Mouse (Mus musculus): Measurements from ENCODE around the gene Tgoln1. TPM values are rescaled to one million over a fixed set of nuclear protein-coding genes. Genes with fewer than 3 reads are reported as not detected.

Gene Tgoln1
- polyA plus RNA-seq, 1 experiment from 2014 or later = 22.7 TPM

- H3K4me3 ChIP-seq = no peak overlapping the region
- H3K27ac ChIP-seq = no peak overlapping the region
- H3K4me1 ChIP-seq (replicated peaks) = peaks cover 10% of the 10 kb centered on the region
- H3K4me2 ChIP-seq = no peak overlapping the region
- H3K9ac ChIP-seq = peak overlapping the region; percentile 24; the same call in 1 of the 2 replicates
- H3K36me3 ChIP-seq = peaks cover 7% of the 10 kb centered on the region; the same call in 1 of the 2 replicates
- no peaks in the 10 kb centered on the region for H3K9me3 ChIP-seq (replicated peaks)
- H3K27me3 ChIP-seq = no peaks in the 10 kb centered on the region
- WGBS = 2% methylated on average over 4 of the region's 4 CpGs
- ATAC-seq (replicated peaks; ENCODE audit: insufficient number of reproducible peaks, insufficient read depth, low FRiP score, low read depth) = peak; percentile 74
Observed at GRCm38 (mm10) chr6:72566044-72566443, 50.8 kb downstream of the Tgoln1 start.

DNA sequence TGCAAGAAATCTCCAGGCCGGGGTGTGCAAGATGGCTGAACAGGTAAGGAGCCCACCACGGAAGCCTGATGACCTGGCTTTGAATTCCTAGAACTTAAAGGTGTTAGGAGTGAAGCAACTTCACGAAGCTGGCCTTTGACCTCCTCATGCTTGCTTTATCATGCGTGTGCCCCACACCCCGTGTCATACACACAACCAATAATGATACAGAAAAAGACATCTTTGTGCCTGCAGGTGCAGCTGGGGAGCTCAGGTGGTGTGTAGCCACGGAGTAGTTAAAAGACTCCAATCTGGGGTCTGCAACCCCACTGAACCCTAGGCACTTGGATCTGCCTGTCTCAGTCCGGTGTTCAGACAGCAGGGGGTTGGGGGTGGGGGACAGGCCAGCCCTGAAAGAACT lies 51.3 kb downstream of the Tgoln1 start:
- peaks cover 10% of the 10 kb centered on the region for H3K4me1 ChIP-seq (replicated peaks)
- no peak overlapping the region for H3K4me2 ChIP-seq
- WGBS = 78% methylated on average over 7 of the region's 7 CpGs
- 0 out of 2 replicates have a peak overlapping the region, but pooled peaks have one; percentile 24 for H3K9ac ChIP-seq
- peaks cover 7% of the 10 kb centered on the region; the same call in 1 of the 2 replicates for H3K36me3 ChIP-seq
- no peak; the same call in 1 of the 2 replicates for ATAC-seq (replicated peaks; ENCODE audit: insufficient number of reproducible peaks, insufficient read depth, low FRiP score, low read depth)
- H3K4me3 ChIP-seq = no peak overlapping the region
- H3K27me3 ChIP-seq = no peaks in the 10 kb centered on the region
- no peaks in the 10 kb centered on the region for H3K9me3 ChIP-seq (replicated peaks)
- H3K27ac ChIP-seq = no peak overlapping the region

DNA sequence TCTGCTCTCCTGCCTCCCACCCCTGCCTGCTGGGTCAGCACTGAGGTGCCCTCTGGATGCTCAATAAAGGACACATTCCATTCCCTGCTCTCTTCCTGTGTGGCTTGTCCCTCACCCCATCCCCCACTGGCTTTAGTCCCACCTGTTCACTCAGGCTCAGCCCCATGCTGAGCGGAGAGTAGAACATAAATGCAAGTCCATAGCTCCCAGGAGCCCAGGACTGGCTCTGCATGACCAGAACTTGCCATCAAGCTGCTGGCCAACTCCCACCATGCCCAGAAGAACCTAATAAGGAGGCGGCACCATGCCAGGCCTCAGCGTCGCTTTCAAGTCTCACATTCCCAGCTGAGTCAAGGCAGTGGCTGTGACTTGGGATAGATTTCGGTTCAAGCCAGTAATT lies 53.9 kb downstream of the Tgoln1 start:
- 81% methylated on average over 5 of the region's 5 CpGs for WGBS
- Histone ChIP-seq H3K27ac (no peak overlapping the region), H3K9ac (no peak overlapping the region), H3K4me2 (no peak overlapping the region), H3K36me3 (peaks cover under 1% of the 10 kb centered on the region; the same call in 1 of the 2 replicates), H3K9me3 (replicated peaks) (no peaks in the 10 kb centered on the region), H3K27me3 (no peaks in the 10 kb centered on the region), H3K4me1 (replicated peaks) (peaks cover 10% of the 10 kb centered on the region), H3K4me3 (no peak overlapping the region)
- no peak for ATAC-seq (replicated peaks; ENCODE audit: insufficient number of reproducible peaks, insufficient read depth, low FRiP score, low read depth)

GRCm38 (mm10) chr6:72562486-72562885 lies 54.3 kb downstream of the Tgoln1 start:
- Histone ChIP-seq H3K27ac (no peak overlapping the region), H3K9ac (no peak overlapping the region)
- no peak for ATAC-seq (replicated peaks; ENCODE audit: insufficient number of reproducible peaks, insufficient read depth, low FRiP score, low read depth)

DNA sequence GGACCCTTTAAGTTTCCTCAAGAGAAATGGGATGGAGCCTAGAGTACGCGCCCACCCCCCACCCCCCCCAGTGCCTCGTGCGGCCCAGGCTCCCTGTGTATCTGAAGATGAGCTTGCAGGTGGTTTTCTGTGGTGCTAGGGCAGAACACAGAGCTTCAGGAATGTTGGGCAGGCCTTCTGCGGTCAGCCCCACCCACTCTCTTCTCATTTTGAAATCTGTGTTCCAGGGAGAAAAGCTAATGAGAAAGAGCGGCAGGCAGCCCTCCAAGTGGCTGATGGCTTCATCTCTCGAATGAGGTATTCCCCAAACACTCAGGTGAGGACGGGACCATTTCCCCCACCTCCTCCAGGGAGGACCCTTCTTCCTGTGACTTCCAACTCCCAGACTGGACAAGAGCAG lies 56.0 kb downstream of the Tgoln1 start:
- no peak for ATAC-seq (replicated peaks; ENCODE audit: insufficient number of reproducible peaks, insufficient read depth, low FRiP score, low read depth)
- Histone ChIP-seq H3K4me1 (replicated peaks) (peaks cover 8% of the 10 kb centered on the region), H3K27ac (no peak overlapping the region), H3K4me2 (no peak overlapping the region), H3K4me3 (no peak overlapping the region), H3K9me3 (replicated peaks) (no peaks in the 10 kb centered on the region), H3K27me3 (no peaks in the 10 kb centered on the region), H3K9ac (no peak overlapping the region), H3K36me3 (no peaks in the 10 kb centered on the region)
- 73% methylated on average over 8 of the region's 8 CpGs for WGBS

More at GRCm38 (mm10) chr6:72562486-72562885, 54.3 kb downstream of the Tgoln1 start:
- peaks cover 10% of the 10 kb centered on the region for H3K4me1 ChIP-seq (replicated peaks)
- no peaks in the 10 kb centered on the region for H3K9me3 ChIP-seq (replicated peaks)
- H3K4me3 ChIP-seq = no peak overlapping the region
- no peak overlapping the region for H3K4me2 ChIP-seq
- no peaks in the 10 kb centered on the region for H3K36me3 ChIP-seq
- 64% methylated on average over 6 of the region's 6 CpGs for WGBS
- H3K27me3 ChIP-seq = no peaks in the 10 kb centered on the region

Other genes starting within 250 kb of the Tgoln1 start
- 43.2 and 46.1 TPM in 2 replicates for gene Vamp5, start 236.5 kb downstream of the Tgoln1 start, polyA plus RNA-seq (2015; fragmentation: Nextera tagmentation; extraction: Ambion mirVana)
- gene Vamp8, start 226.3 kb downstream of the Tgoln1 start, polyA plus RNA-seq (2015; fragmentation: Nextera tagmentation; extraction: Ambion mirVana) = 123 and 142 TPM in 2 replicates
- 27.7 and 32.1 TPM in 2 replicates for gene Ggcx, start 202.7 kb downstream of the Tgoln1 start, polyA plus RNA-seq (2015; fragmentation: Nextera tagmentation; extraction: Ambion mirVana)
- 247 and 267 TPM in 2 replicates for gene Mat2a, start 177.4 kb downstream of the Tgoln1 start, polyA plus RNA-seq (2015; fragmentation: Nextera tagmentation; extraction: Ambion mirVana)
- not detected in 2 replicates for gene Sh2d6, start 95.3 kb downstream of the Tgoln1 start, polyA plus RNA-seq (2015; fragmentation: Nextera tagmentation; extraction: Ambion mirVana)
- 22.6 and 36.5 TPM in 2 replicates for gene Capg, start 72.6 kb downstream of the Tgoln1 start, polyA plus RNA-seq (2015; fragmentation: Nextera tagmentation; extraction: Ambion mirVana)
- gene Elmod3, start 18.6 kb downstream of the Tgoln1 start, polyA plus RNA-seq (2015; fragmentation: Nextera tagmentation; extraction: Ambion mirVana) = 12.3 and 13.5 TPM in 2 replicates
- gene Retsat, start 18.5 kb downstream of the Tgoln1 start, polyA plus RNA-seq (2015; fragmentation: Nextera tagmentation; extraction: Ambion mirVana) = 19.8 and 21.4 TPM in 2 replicates
- gene Tcf7l1, start 172.3 kb upstream of the Tgoln1 start, polyA plus RNA-seq (2015; fragmentation: Nextera tagmentation; extraction: Ambion mirVana) = 12.6 and 19.5 TPM in 2 replicates

All from heart, embryonic 15.5 days (tissue).